Mouse (Mus musculus) hindbrain, embryonic 15.5 days (tissue): ENCODE data around the gene Fhit. TPM values are rescaled to one million over a fixed set of nuclear protein-coding genes. Genes with fewer than 3 reads are reported as not detected.

Source experiments
- ATAC-seq: fragments of 200-750 bp; cut with Nextera tagmentation; 2 replicates; pipeline ENCODE4 v1.8.0; 2017; ENCODE audit warnings: low read depth, moderate number of reproducible peaks, moderate TSS enrichment; ENCODE audit not compliant: low FRiP score
- H3K27ac ChIP-seq: fragments of 300-500 bp; sonication (generic); replicated peaks from 2 replicates; pipeline ENCODE4 v1.5.1; 2015; ENCODE audit warnings: mild to moderate bottlenecking, inconsistent platforms
- H3K27me3 ChIP-seq: fragments of 300-500 bp; sonication (generic); 2 replicates; pipeline ENCODE4 v1.6.1; 2015; ENCODE audit warnings: control low read depth, inconsistent platforms
- H3K36me3 ChIP-seq: fragments of 300-500 bp; sonication (generic); 2 replicates; pipeline ENCODE4 v1.6.1; 2015; ENCODE audit warnings: control low read depth, inconsistent platforms
- H3K4me1 ChIP-seq: fragments of 300-500 bp; sonication (generic); replicated peaks from 2 replicates; pipeline ENCODE4 v1.6.1; 2015; ENCODE audit warnings: control low read depth, inconsistent platforms
- H3K4me2 ChIP-seq: fragments of 300-500 bp; sonication (generic); 2 replicates; pipeline ENCODE4 v1.6.1; 2015; ENCODE audit warnings: moderate library complexity, mild to moderate bottlenecking, inconsistent platforms
- H3K4me3 ChIP-seq: fragments of 300-500 bp; sonication (generic); 2 replicates; pipeline ENCODE4 v1.5.1; 2015; ENCODE audit warnings: mild to moderate bottlenecking, inconsistent platforms
- H3K9ac ChIP-seq: fragments of 300-500 bp; sonication (generic); 2 replicates; pipeline ENCODE4 v1.6.1; 2015; ENCODE audit warnings: inconsistent platforms
- H3K9me3 ChIP-seq: fragments of 300-500 bp; sonication (generic); 2 replicates; pipeline ENCODE4 v1.6.1; 2016; ENCODE audit warnings: control low read depth, inconsistent platforms
- WGBS: fragments of 180-500 bp; shearing (Covaris S2); methylation state at CpG from one replicate; pipeline ENCODE4 v1.1.7; 2015; 5-methylcytosine and 5-hydroxymethylcytosine counted together
- polyA plus RNA-seq: library from polyadenylated mRNA; unstranded; fragments of >200 nt; fragmentation: Nextera tagmentation; extraction: Ambion mirVana; gene quantifications from 2 replicates; pipeline ENCODE4 v1.2.1, GENCODE M21; 2015

Fhit gene
- polyA plus RNA-seq, 1 experiment from 2014 or later: 9.2 TPM

DNA sequence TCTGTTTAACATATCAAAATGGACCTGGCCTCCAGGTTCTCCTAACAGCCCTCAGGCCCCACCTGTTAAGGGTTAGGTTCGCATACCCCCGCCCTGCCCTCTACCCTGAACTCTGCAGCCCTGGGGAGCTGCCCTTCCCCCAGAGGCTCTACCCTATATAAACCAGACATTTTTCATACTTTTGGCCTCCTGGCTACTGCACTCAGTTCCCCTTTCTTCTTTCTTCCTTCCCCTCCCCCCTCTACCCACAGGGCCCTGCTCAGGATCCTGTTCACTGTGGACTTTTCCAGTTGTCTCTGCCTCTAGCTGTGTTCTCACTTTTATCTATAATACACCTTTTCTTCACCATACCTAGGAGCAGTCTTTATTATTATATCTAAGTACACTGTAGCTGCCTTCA is 627.0 kb downstream of the Fhit start:
- no peaks in the 10 kb centered on the region for H3K27me3 ChIP-seq
- H3K9me3 ChIP-seq: no peaks in the 10 kb centered on the region
- no peaks in the 10 kb centered on the region for H3K4me1 ChIP-seq
- H3K9ac ChIP-seq: no peak overlapping the region
- no peak overlapping the region for H3K4me2 ChIP-seq
- no peak overlapping the region for H3K4me3 ChIP-seq
- no peak for ATAC-seq
- no peak overlapping the region for H3K27ac ChIP-seq
- WGBS: 73% methylated on average over 2 of the region's 2 CpGs
- no peaks in the 10 kb centered on the region for H3K36me3 ChIP-seq

GRCm38 (mm10) chr14:10531748-10532500 is 629.9 kb downstream of the Fhit start:
- no peaks in the 10 kb centered on the region for H3K4me1 ChIP-seq
- no peak overlapping the region for H3K4me2 ChIP-seq
- H3K9ac ChIP-seq: no peak overlapping the region
- no peak overlapping the region for H3K27ac ChIP-seq
- no peaks in the 10 kb centered on the region for H3K9me3 ChIP-seq
- no peak for ATAC-seq
- no peak overlapping the region for H3K4me3 ChIP-seq
- no peaks in the 10 kb centered on the region for H3K27me3 ChIP-seq
- no peaks in the 10 kb centered on the region for H3K36me3 ChIP-seq
- 77% methylated on average over 8 of the region's 8 CpGs for WGBS

DNA sequence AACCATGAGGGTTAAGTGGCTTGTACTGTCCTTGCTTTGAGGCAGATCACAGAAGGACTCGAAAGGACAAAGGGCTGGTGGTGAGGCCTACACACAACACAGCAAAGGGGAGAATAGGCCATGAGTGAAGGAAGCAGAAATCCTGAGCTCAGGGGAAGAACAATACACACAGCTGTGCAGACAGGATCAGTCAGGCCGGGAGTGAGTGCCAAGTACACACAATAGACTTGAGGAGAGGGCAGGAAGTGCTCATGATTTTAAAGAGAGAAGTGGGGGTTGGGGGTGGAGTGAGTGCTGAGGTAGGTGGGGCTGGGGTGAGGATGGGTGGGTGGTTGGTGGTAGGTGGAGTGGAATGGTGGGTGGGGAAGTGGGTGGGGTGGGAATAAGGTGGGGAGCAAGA is 635.0 kb downstream of the Fhit start:
- no peak; the same call in 1 of the 2 replicates for ATAC-seq
- Histone ChIP-seq H3K9me3 (no peaks in the 10 kb centered on the region), H3K4me2 (no peak overlapping the region), H3K9ac (no peak overlapping the region), H3K4me3 (no peak overlapping the region), H3K27me3 (no peaks in the 10 kb centered on the region), H3K27ac (no peak overlapping the region), H3K4me1 (no peaks in the 10 kb centered on the region), H3K36me3 (no peaks in the 10 kb centered on the region)
- 17% methylated on average over 2 of the region's 2 CpGs for WGBS

DNA sequence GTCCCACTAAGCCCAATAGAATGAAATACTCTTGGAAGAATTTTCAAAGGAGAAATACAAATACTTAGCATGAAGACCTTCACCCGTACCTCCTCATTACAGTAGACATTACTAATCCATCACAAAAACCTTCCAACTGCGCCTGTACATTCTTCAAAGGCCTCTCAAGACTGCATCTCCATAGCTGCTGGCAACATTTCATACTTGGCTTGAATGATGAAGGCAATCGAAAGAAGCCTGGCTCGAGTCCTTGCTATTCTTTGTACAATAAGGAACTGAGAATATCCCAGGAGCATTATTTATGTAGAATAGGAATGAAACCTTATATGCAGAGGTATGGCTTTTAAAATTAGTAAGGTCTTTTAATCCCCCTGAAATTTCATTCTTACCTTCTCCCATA is 636.0 kb downstream of the Fhit start:
- Histone ChIP-seq H3K9me3 (no peaks in the 10 kb centered on the region), H3K4me3 (no peak overlapping the region), H3K4me2 (no peak overlapping the region), H3K27me3 (no peaks in the 10 kb centered on the region), H3K9ac (no peak overlapping the region), H3K27ac (no peak overlapping the region), H3K4me1 (no peaks in the 10 kb centered on the region), H3K36me3 (no peaks in the 10 kb centered on the region)
- WGBS: 90% methylated on average over 4 of the region's 4 CpGs
- ATAC-seq: no peak

DNA sequence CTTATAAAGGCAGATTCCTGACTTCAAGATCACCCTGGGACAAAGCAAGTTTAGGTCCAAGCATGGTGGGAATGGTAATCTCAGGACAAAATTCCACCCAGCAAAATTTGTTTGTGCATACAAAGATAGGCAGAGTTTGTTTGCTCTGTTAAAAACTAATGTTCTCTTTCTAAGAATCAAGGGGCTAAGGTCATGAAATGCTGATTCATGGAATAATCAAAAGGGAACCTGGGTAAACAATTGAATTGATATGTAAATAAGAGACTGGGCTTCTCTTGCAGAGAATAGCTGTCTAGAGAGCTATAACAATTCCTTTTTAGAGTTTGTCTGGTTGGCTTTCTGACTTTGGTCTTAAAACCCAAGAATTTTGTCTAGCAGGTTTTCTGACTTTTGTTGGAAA is 647.8 kb downstream of the Fhit start:
- Histone ChIP-seq H3K36me3 (no peaks in the 10 kb centered on the region), H3K27me3 (no peaks in the 10 kb centered on the region), H3K27ac (no peak overlapping the region), H3K9me3 (no peaks in the 10 kb centered on the region; the same call in 1 of the 2 replicates), H3K4me3 (no peak overlapping the region), H3K4me2 (no peak overlapping the region), H3K9ac (no peak overlapping the region), H3K4me1 (no peaks in the 10 kb centered on the region)
- no peak for ATAC-seq

GRCm38 (mm10) chr14:10509252-10509651 is 652.6 kb downstream of the Fhit start:
- Histone ChIP-seq H3K27ac (no peak overlapping the region), H3K36me3 (no peaks in the 10 kb centered on the region)
- no peak for ATAC-seq

GRCm38 (mm10) chr14:10507560-10507959 is 654.3 kb downstream of the Fhit start:
- no peak for ATAC-seq
- Histone ChIP-seq H3K9ac (no peak overlapping the region), H3K27ac (no peak overlapping the region), H3K4me2 (no peak overlapping the region), H3K36me3 (no peaks in the 10 kb centered on the region), H3K9me3 (no peaks in the 10 kb centered on the region), H3K4me1 (no peaks in the 10 kb centered on the region), H3K27me3 (no peaks in the 10 kb centered on the region), H3K4me3 (no peak overlapping the region)
- 50% methylated on average over 1 of the region's 1 CpGs for WGBS

More at GRCm38 (mm10) chr14:10509252-10509651, 652.6 kb downstream of the Fhit start:
- Histone ChIP-seq H3K4me3 (no peak overlapping the region), H3K9me3 (no peaks in the 10 kb centered on the region; the same call in 1 of the 2 replicates), H3K4me1 (no peaks in the 10 kb centered on the region), H3K9ac (no peak overlapping the region), H3K27me3 (no peaks in the 10 kb centered on the region), H3K4me2 (no peak overlapping the region)

- H3K27ac ChIP-seq: no peak overlapping the region
- H3K4me2 ChIP-seq: no peak overlapping the region
- no peaks in the 10 kb centered on the region for H3K4me1 ChIP-seq
- WGBS: 85% methylated on average over 3 of the region's 3 CpGs
- ATAC-seq: no peak
- H3K36me3 ChIP-seq: no peaks in the 10 kb centered on the region
- H3K9me3 ChIP-seq: no peaks in the 10 kb centered on the region
- H3K9ac ChIP-seq: no peak overlapping the region
- H3K27me3 ChIP-seq: no peaks in the 10 kb centered on the region
- no peak overlapping the region for H3K4me3 ChIP-seq
These were observed 676.0 kb downstream of the Fhit start for GRCm38 (mm10) chr14:10485798-10486197.

DNA sequence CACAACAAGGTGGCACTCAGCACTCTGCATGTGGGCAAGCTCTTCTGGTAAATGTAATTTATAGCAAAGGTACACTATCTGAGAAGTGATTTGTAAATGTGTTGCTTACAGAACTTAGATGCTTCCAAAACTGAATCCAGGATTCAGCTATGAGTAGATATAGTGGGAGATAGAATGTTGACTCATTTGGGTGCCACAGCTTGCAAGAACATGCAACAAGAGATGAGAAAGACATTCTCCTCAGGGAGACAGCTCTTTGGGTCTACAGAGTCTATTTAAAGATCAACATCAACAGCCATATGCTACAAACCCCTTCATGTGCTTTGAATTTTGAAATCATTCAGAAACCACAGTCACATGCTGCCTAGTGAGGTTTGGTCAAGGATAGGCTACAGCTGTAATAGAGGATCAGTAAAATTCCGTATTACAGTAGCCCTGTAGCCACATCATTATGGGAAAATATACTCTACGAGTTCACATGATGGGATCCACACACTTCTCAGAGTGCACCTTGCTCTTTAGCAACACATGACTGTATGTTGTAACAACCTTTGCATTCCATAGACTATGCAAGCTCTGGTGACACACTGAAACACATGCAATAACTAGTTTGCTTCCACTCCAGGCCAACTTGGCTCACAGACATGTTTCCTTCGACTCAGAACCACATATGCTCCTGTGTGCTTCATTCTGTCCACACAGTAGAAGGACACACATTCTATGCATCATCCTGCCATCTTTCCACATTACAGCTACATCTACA is 678.8 kb downstream of the Fhit start:
- Histone ChIP-seq H3K9ac (no peak overlapping the region), H3K27me3 (no peaks in the 10 kb centered on the region), H3K27ac (no peak overlapping the region), H3K4me3 (no peak overlapping the region), H3K4me2 (no peak overlapping the region), H3K4me1 (no peaks in the 10 kb centered on the region), H3K36me3 (no peaks in the 10 kb centered on the region), H3K9me3 (no peaks in the 10 kb centered on the region)
- ATAC-seq: no peak
- 93% methylated on average over 3 of the region's 3 CpGs for WGBS

- Histone ChIP-seq H3K4me2 (no peak overlapping the region), H3K4me1 (no peaks in the 10 kb centered on the region), H3K27ac (no peak overlapping the region), H3K9ac (no peak overlapping the region), H3K36me3 (no peaks in the 10 kb centered on the region), H3K27me3 (no peaks in the 10 kb centered on the region), H3K9me3 (no peaks in the 10 kb centered on the region), H3K4me3 (no peak overlapping the region)
- WGBS: 61% methylated on average over 2 of the region's 2 CpGs
- no peak for ATAC-seq
These were observed 680.5 kb downstream of the Fhit start for GRCm38 (mm10) chr14:10481370-10481769.

- no peak for ATAC-seq
- Histone ChIP-seq H3K36me3 (no peaks in the 10 kb centered on the region), H3K4me3 (no peak overlapping the region)
These were observed 681.2 kb downstream of the Fhit start for GRCm38 (mm10) chr14:10480681-10481080.

DNA sequence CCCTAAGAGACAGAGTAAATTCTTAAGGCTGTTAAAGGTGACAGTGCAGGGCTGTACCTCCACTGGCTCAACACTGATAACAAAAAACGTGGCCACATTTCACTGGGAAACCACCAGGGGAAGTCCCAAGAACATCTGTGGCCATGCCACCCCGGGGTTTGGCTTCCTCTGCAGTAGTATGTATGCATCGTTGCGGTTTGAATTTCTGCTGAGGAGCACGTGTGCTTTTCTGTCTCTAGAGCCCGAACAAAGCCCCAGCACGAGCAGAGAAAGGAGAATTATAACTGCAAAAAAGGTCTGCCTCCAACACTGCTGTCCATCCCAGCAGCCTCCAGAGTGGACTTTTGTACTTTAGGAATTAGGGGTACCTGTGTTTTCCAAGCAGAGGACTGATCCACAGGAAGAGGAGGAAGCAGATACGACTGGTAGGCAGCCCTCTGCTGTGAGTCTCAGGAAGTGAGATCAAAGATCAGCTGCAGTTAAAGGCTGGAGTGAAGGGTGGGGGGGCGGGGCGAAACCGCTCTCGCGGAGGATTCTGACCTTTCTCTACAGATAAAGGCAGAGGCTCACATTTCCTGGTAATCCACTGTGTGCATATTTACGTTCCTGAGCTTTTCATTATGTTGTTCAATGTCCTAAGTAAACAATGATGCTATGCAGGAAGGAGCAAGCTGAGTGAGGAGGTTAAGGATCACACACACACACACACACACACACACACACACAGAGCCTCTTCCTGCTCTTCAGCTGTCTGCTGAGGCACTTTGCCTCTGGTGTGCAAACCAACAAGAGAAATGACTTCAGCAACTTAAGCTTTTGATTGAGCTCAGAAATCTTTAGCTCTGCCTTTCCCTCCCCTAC is 708.6 kb downstream of the Fhit start:
- no peaks in the 10 kb centered on the region for H3K27me3 ChIP-seq
- 15% methylated on average over 14 of the region's 14 CpGs for WGBS
- 0 out of 2 replicates have a peak overlapping the region, but pooled peaks have one; percentile 15 for H3K27ac ChIP-seq
- H3K4me3 ChIP-seq: peak overlapping the region; percentile 18; the same call in 1 of the 2 replicates
- H3K4me1 ChIP-seq: no peaks in the 10 kb centered on the region
- H3K4me2 ChIP-seq: peak overlapping the region; percentile 38
- no peaks in the 10 kb centered on the region for H3K9me3 ChIP-seq
- no peak overlapping the region for H3K9ac ChIP-seq
- H3K36me3 ChIP-seq: no peaks in the 10 kb centered on the region
- ATAC-seq: peak; percentile 69

More at GRCm38 (mm10) chr14:10480681-10481080, 681.2 kb downstream of the Fhit start:
- Histone ChIP-seq H3K27ac (no peak overlapping the region), H3K27me3 (no peaks in the 10 kb centered on the region), H3K4me2 (no peak overlapping the region), H3K9ac (no peak overlapping the region), H3K4me1 (no peaks in the 10 kb centered on the region), H3K9me3 (no peaks in the 10 kb centered on the region)
- WGBS: 74% methylated on average over 1 of the region's 1 CpGs
